Mouse (Mus musculus) heart, postnatal 0 days (tissue): Measurements from ENCODE around the gene Susd1.

Experiments used
- CTCF ChIP-seq: IDR thresholded peaks from 2 replicates; pipeline ENCODE4 v1.5.1; 2016; ENCODE audit warnings: antibody characterized with exemption, control low read depth, low read depth
- EP300 ChIP-seq: IDR thresholded peaks from 2 replicates; pipeline ENCODE4 v1.6.1; 2016; ENCODE audit warnings: antibody characterized with exemption, low read depth

GRCm38 (mm10) chr4:59380478-59380877 is 58.0 kb downstream of the Susd1 start:
- no peak for TF ChIP-seq CTCF
- TF ChIP-seq EP300, result no peak
